Mouse (Mus musculus): ENCODE measurements around the gene Cdca7l. TPM values are rescaled to one million over a fixed set of nuclear protein-coding genes. Genes with fewer than 3 reads are reported as not detected.
A peak's percentile ranks its signal among the peaks of the same experiment; 100 is the strongest.
"Not testable (repeated sequence)": the region's sequence is repeated elsewhere in the genome, so short reads cannot be mapped to it uniquely, and the experiment has no call there.

The Cdca7l gene
- 12.8 and 13.7 TPM in 2 replicates for polyA plus RNA-seq (2015; fragmentation: Nextera tagmentation; extraction: Ambion mirVana)

DNA sequence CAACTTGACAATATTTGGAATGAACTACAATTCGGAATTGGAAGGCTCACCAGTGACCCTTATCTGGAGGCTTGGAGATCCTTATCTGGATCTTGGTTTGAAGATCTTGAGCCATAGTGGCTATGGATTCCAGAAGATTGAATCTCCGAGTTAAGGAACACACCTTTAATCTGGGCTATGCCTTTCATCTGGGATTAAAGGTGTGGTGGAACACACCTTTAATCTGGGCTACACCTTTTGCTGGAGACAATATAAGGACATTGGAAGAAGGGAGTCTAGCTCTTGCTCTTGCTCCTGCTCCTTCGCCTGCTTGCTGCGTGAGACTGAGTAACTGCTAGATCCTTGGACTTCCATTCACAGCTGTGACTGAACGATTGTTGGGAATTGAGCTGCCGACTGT, at the start of gene Cdca7l:
Cdca7l (plus strand) TSS at position 301 of the 400 bp plus-strand sequence.
- no CpG with 5 or more reads among the region's 6 CpGs for WGBS (ENCODE audit: insufficient replicate concordance)
- not testable (repeated sequence) for H3K27ac ChIP-seq (ENCODE audit: low read length); H3K36me3 ChIP-seq (ENCODE audit: control insufficient read depth, insufficient read depth); ATAC-seq (ENCODE audit: low read depth); H3K27me3 ChIP-seq (ENCODE audit: control insufficient read depth, insufficient read depth, low read depth, low read length); H3K9ac ChIP-seq (ENCODE audit: low read depth, low read length); H3K4me3 ChIP-seq (ENCODE audit: low read depth, low read length); H3K4me2 ChIP-seq (ENCODE audit: low read depth, low read length); H3K4me1 ChIP-seq (ENCODE audit: control insufficient read depth, low read depth, low read length); H3K9me3 ChIP-seq (replicated peaks; ENCODE audit: control insufficient read depth, low read length)

DNA sequence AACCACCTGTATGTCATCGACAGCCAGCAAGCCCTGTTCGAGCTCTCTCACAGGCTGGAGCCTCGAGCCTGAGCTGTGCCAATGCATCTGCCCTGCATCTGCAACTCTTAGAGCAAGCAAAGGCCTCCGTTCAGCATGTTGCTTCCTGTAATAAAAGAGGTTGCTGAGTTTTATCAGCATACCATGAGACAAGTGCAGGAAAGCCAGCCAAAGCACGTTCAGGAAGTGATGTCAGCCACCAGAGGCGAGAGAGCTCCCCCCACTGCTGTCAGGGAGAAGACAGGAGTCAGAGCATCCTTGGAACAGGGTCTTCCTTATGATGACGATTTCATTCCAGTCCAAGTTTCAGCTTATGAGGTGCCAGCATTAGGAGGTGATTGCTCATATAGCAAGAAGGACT, 48.1 kb upstream of the Cdca7l start:
- no peak overlapping the region for H3K27ac ChIP-seq (ENCODE audit: low read length)
- ATAC-seq (ENCODE audit: low read depth) = peak; percentile 15; the same call in 1 of the 2 replicates
- no peak overlapping the region for H3K4me3 ChIP-seq (ENCODE audit: low read depth, low read length)
- no peaks in the 10 kb centered on the region for H3K9me3 ChIP-seq (replicated peaks; ENCODE audit: control insufficient read depth, low read length)
- H3K27me3 ChIP-seq (ENCODE audit: control insufficient read depth, insufficient read depth, low read depth, low read length) = no peaks in the 10 kb centered on the region
- no peak overlapping the region for H3K9ac ChIP-seq (ENCODE audit: low read depth, low read length)
- H3K4me2 ChIP-seq (ENCODE audit: low read depth, low read length) = no peak overlapping the region
- no peaks in the 10 kb centered on the region for H3K4me1 ChIP-seq (ENCODE audit: control insufficient read depth, low read depth, low read length)
- H3K36me3 ChIP-seq (ENCODE audit: control insufficient read depth, insufficient read depth) = no peaks in the 10 kb centered on the region
- WGBS (ENCODE audit: insufficient replicate concordance) = 34% methylated on average over 7 of the region's 7 CpGs

DNA sequence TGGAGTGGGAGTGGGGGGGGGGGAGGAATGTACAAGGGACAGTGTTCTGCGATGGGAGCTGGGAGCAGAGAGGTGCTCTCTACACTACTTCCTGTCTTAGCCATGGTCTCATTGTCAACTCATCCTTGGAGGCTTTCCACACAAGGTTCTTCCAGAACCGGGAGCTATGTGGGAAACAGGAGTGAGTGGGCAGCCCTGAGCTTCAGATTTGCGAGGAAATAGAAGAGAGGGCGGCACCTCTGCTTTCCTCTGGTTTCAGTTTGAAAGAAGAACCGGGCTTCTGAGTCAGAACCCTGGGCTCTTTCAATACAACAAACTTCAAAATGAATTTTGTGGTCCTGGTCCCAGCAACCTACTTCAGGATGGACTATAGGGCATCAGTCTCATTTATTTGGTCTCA, 43.7 kb upstream of the Cdca7l start:
- WGBS (ENCODE audit: insufficient replicate concordance) = 62% methylated on average over 5 of the region's 5 CpGs
- H3K36me3 ChIP-seq (ENCODE audit: control insufficient read depth, insufficient read depth) = no peaks in the 10 kb centered on the region

DNA sequence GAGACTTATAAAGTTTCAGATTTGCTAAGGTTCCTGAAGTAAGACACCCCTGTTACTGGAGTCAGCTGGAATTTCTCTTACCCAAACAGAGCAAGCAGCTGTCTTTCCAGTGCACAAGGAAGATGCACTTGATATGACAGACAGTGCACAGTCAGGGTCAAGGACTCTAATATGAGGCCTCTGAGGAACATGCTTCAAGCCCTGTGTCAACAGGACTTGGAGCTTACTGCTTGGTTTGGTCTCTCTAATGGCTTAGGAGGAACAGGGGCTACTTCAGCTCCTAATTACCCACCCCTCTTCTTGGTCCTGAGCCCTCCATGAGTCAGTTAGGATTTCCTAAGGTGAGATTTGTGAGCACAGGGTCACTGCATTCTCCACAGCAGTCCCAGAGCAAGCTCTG, 43.2 kb upstream of the Cdca7l start:
- H3K27ac ChIP-seq (ENCODE audit: low read length) = no peak overlapping the region
- H3K9me3 ChIP-seq (replicated peaks; ENCODE audit: control insufficient read depth, low read length) = no peaks in the 10 kb centered on the region
- H3K4me2 ChIP-seq (ENCODE audit: low read depth, low read length) = no peak overlapping the region
- ATAC-seq (ENCODE audit: low read depth) = no peak
- no peaks in the 10 kb centered on the region for H3K27me3 ChIP-seq (ENCODE audit: control insufficient read depth, insufficient read depth, low read depth, low read length)
- H3K9ac ChIP-seq (ENCODE audit: low read depth, low read length) = no peak overlapping the region
- no peak overlapping the region for H3K4me3 ChIP-seq (ENCODE audit: low read depth, low read length)
- H3K36me3 ChIP-seq (ENCODE audit: control insufficient read depth, insufficient read depth) = no peaks in the 10 kb centered on the region
- no peaks in the 10 kb centered on the region for H3K4me1 ChIP-seq (ENCODE audit: control insufficient read depth, low read depth, low read length)

More for the DNA sequence above, 43.7 kb upstream of the Cdca7l start:
- H3K4me3 ChIP-seq (ENCODE audit: low read depth, low read length) = no peak overlapping the region
- no peak overlapping the region for H3K27ac ChIP-seq (ENCODE audit: low read length)
- no peak for ATAC-seq (ENCODE audit: low read depth)
- H3K4me2 ChIP-seq (ENCODE audit: low read depth, low read length) = no peak overlapping the region
- no peaks in the 10 kb centered on the region for H3K4me1 ChIP-seq (ENCODE audit: control insufficient read depth, low read depth, low read length)
- H3K27me3 ChIP-seq (ENCODE audit: control insufficient read depth, insufficient read depth, low read depth, low read length) = no peaks in the 10 kb centered on the region
- no peak overlapping the region for H3K9ac ChIP-seq (ENCODE audit: low read depth, low read length)
- no peaks in the 10 kb centered on the region for H3K9me3 ChIP-seq (replicated peaks; ENCODE audit: control insufficient read depth, low read length)

DNA sequence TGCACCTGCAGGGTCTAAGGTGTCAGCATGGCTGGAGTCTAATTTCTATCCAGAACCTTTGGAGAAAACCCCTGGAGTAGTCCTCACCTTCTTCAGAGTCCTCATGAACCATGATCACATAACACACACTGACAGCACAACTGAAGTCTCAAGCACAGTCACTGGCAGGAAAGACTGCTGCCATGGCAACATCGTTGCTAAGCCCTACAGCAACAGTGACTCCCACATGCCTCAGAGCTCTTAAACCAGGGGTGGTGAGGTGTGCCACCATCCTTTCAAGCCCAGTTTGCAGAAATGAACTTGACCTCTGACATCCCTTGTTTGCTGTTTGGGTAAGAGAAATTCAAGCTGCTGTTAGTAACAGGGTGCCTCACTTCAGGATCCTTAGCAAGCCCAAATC, 42.4 kb upstream of the Cdca7l start:
- Histone ChIP-seq H3K4me3 (ENCODE audit: low read depth, low read length) (no peak overlapping the region), H3K36me3 (ENCODE audit: control insufficient read depth, insufficient read depth) (no peaks in the 10 kb centered on the region), H3K9me3 (replicated peaks; ENCODE audit: control insufficient read depth, low read length) (no peaks in the 10 kb centered on the region), H3K9ac (ENCODE audit: low read depth, low read length) (no peak overlapping the region), H3K4me1 (ENCODE audit: control insufficient read depth, low read depth, low read length) (no peaks in the 10 kb centered on the region), H3K27ac (ENCODE audit: low read length) (no peak overlapping the region), H3K4me2 (ENCODE audit: low read depth, low read length) (no peak overlapping the region), H3K27me3 (ENCODE audit: control insufficient read depth, insufficient read depth, low read depth, low read length) (no peaks in the 10 kb centered on the region)
- 48% methylated on average over 1 of the region's 1 CpGs for WGBS (ENCODE audit: insufficient replicate concordance)
- ATAC-seq (ENCODE audit: low read depth) = no peak

DNA sequence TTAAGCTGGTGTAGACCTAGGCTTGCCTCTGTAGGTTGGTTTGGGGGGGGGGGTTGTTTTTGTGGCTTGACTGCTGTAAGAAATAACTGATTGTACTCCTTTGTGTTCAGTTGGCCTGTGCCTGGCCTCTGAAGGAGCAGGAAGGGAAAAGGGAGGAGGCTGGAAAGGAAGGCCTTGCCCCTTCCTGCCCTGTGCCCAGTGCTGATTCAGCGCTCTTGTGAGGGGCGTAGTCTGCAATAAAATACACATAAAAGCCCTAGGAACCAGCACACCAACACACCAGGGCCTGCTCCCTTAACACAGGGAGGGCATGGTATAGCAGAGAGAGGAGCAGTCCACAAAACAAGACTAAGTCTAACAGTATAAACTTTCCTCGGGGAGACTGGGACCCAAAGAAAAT, 40.8 kb upstream of the Cdca7l start:
- H3K4me1 ChIP-seq (ENCODE audit: control insufficient read depth, low read depth, low read length) = no peaks in the 10 kb centered on the region
- no peak overlapping the region for H3K4me2 ChIP-seq (ENCODE audit: low read depth, low read length)
- no peaks in the 10 kb centered on the region for H3K27me3 ChIP-seq (ENCODE audit: control insufficient read depth, insufficient read depth, low read depth, low read length)
- 51% methylated on average over 3 of the region's 3 CpGs for WGBS (ENCODE audit: insufficient replicate concordance)
- H3K4me3 ChIP-seq (ENCODE audit: low read depth, low read length) = no peak overlapping the region
- H3K27ac ChIP-seq (ENCODE audit: low read length) = no peak overlapping the region
- no peaks in the 10 kb centered on the region for H3K9me3 ChIP-seq (replicated peaks; ENCODE audit: control insufficient read depth, low read length)
- H3K9ac ChIP-seq (ENCODE audit: low read depth, low read length) = no peak overlapping the region
- ATAC-seq (ENCODE audit: low read depth) = peak; percentile 47; the same call in 1 of the 2 replicates
- H3K36me3 ChIP-seq (ENCODE audit: control insufficient read depth, insufficient read depth) = no peaks in the 10 kb centered on the region

DNA sequence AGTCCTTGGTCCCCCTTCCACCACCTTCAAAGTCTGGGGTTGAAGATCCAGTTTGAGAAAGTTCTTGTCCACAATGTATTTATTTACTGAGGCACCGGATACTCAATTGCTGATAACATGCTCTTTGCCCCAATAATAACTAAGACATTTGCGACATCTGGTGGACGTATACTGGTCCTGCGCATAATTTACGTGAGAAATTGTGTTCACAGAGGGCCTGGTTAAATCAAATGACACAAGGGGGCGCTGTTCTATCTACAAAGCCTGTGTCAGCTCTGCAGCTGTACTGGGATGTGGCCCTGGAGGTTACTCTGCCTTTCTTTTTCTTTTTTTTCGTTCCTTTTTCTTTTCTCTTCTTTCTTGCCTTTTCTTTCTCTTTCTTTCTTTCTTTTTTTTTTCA, 39.2 kb upstream of the Cdca7l start:
- Histone ChIP-seq H3K36me3 (ENCODE audit: control insufficient read depth, insufficient read depth) (no peaks in the 10 kb centered on the region), H3K4me3 (ENCODE audit: low read depth, low read length) (no peak overlapping the region), H3K27ac (ENCODE audit: low read length) (no peak overlapping the region), H3K27me3 (ENCODE audit: control insufficient read depth, insufficient read depth, low read depth, low read length) (no peaks in the 10 kb centered on the region), H3K9ac (ENCODE audit: low read depth, low read length) (no peak overlapping the region), H3K4me2 (ENCODE audit: low read depth, low read length) (no peak overlapping the region), H3K4me1 (ENCODE audit: control insufficient read depth, low read depth, low read length) (no peaks in the 10 kb centered on the region), H3K9me3 (replicated peaks; ENCODE audit: control insufficient read depth, low read length) (no peaks in the 10 kb centered on the region)
- 0 out of 2 replicates have a peak, but pooled peaks have one; percentile 40 for ATAC-seq (ENCODE audit: low read depth)
- WGBS (ENCODE audit: insufficient replicate concordance) = 5% methylated on average over 7 of the region's 7 CpGs

DNA sequence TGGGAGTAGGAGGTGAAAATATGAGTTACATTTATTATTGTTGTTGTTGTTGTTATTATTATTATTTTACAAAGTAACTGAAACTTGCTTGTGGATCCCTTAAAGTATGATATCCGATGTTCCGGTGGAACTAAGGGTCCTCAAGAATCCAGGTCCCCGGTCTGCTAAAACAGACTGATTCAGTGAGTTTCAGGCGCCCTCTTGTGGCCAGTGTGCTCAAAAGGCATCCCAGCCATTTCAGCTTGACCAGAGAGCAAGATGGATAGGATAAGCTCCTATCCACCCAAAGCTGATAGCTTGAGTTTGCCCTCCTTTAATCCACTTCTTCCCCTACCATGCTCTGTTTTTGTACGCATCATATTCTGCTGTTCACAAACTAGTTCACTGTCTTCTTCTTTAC, 35.0 kb upstream of the Cdca7l start:
- 6% methylated on average over 5 of the region's 5 CpGs for WGBS (ENCODE audit: insufficient replicate concordance)
- Histone ChIP-seq H3K4me1 (ENCODE audit: control insufficient read depth, low read depth, low read length) (no peaks in the 10 kb centered on the region), H3K27ac (ENCODE audit: low read length) (no peak overlapping the region), H3K27me3 (ENCODE audit: control insufficient read depth, insufficient read depth, low read depth, low read length) (no peaks in the 10 kb centered on the region), H3K9me3 (replicated peaks; ENCODE audit: control insufficient read depth, low read length) (no peaks in the 10 kb centered on the region), H3K9ac (ENCODE audit: low read depth, low read length) (no peak overlapping the region), H3K36me3 (ENCODE audit: control insufficient read depth, insufficient read depth) (no peaks in the 10 kb centered on the region), H3K4me2 (ENCODE audit: low read depth, low read length) (no peak overlapping the region), H3K4me3 (ENCODE audit: low read depth, low read length) (no peak overlapping the region)
- ATAC-seq (ENCODE audit: low read depth) = no peak

DNA sequence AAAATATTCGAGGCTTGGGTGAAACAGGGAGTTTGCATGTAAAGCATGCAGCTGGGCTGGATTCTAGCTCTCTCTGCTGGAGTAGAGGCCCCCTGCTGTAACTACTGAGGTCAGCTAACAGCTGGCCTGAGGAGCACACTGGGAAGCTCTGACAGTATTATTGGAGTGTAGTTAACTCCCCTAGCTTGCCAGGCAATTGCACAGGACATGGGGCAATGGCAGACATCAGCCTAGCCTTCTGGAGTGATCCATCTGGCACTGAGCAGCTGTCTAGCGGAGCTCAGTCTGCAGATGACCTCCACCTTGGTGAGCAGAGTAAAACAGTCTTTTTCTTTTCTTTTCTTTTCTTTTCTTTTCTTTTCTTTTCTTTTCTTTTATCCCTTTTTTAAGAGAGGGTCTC, 33.9 kb upstream of the Cdca7l start:
- no peak overlapping the region for H3K27ac ChIP-seq (ENCODE audit: low read length)
- H3K9me3 ChIP-seq (replicated peaks; ENCODE audit: control insufficient read depth, low read length) = no peaks in the 10 kb centered on the region
- no peak overlapping the region for H3K4me3 ChIP-seq (ENCODE audit: low read depth, low read length)
- H3K4me1 ChIP-seq (ENCODE audit: control insufficient read depth, low read depth, low read length) = no peaks in the 10 kb centered on the region
- H3K36me3 ChIP-seq (ENCODE audit: control insufficient read depth, insufficient read depth) = no peaks in the 10 kb centered on the region
- H3K4me2 ChIP-seq (ENCODE audit: low read depth, low read length) = no peak overlapping the region
- H3K27me3 ChIP-seq (ENCODE audit: control insufficient read depth, insufficient read depth, low read depth, low read length) = no peaks in the 10 kb centered on the region
- ATAC-seq (ENCODE audit: low read depth) = no peak
- no peak overlapping the region for H3K9ac ChIP-seq (ENCODE audit: low read depth, low read length)
- 43% methylated on average over 2 of the region's 2 CpGs for WGBS (ENCODE audit: insufficient replicate concordance)

DNA sequence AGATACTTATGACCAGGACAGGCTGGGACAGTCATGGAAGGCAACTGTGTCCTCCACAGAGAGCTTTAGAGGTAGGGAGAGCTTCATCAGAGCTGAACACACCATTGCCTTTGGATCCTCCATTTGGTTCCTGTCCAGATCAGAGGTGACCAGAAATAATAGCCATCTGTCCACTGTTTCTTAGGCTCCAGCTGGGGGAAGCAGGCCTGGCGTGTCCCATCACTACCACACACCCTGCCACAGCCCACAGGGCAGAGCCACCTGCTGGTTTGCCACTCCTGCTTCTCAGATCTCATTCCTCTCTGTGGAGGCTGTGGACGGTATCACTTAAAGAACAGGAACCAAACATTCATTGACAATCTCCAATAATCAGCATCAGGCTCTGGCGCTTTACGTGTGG, 32.9 kb upstream of the Cdca7l start:
- Histone ChIP-seq H3K4me2 (ENCODE audit: low read depth, low read length) (no peak overlapping the region), H3K27me3 (ENCODE audit: control insufficient read depth, insufficient read depth, low read depth, low read length) (no peaks in the 10 kb centered on the region), H3K9ac (ENCODE audit: low read depth, low read length) (no peak overlapping the region), H3K27ac (ENCODE audit: low read length) (no peak overlapping the region), H3K9me3 (replicated peaks; ENCODE audit: control insufficient read depth, low read length) (no peaks in the 10 kb centered on the region), H3K4me1 (ENCODE audit: control insufficient read depth, low read depth, low read length) (no peaks in the 10 kb centered on the region), H3K4me3 (ENCODE audit: low read depth, low read length) (no peak overlapping the region), H3K36me3 (ENCODE audit: control insufficient read depth, insufficient read depth) (no peaks in the 10 kb centered on the region)
- ATAC-seq (ENCODE audit: low read depth) = no peak
- WGBS (ENCODE audit: insufficient replicate concordance) = 73% methylated on average over 4 of the region's 4 CpGs
